Mouse (Mus musculus): ENCODE measurements around the gene Syne1. TPM values are rescaled to one million over a fixed set of nuclear protein-coding genes. Genes with fewer than 3 reads are reported as not detected.

Syne1 gene
- total and polyA plus RNA-seq, 2 experiments from 2014 or later, result 25.9 to 71.2 TPM

DNA sequence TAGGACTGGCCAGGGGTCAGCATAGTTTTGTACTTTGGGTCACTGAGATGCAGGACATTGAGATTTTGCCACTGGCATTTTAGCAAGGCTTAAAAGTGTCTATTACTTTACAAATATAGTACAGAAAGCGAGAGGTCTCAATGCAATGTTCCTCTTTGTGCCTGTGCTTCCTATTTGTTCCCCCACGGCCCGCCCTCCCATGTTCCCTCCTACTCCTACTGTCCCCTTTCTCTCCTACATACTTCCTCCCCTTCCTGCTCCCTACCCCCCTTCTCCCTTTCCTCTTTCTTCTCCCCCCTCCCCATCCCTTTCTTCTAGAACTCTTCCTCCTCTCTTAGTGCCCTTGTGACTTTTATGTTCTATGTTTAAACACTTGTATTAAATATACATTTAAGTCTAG is 494.3 kb downstream of the Syne1 start:
- Histone ChIP-seq H3K27me3 (ENCODE audit: control insufficient read depth, insufficient read depth, low read length) (no peaks in the 10 kb centered on the region), H3K4me3 (ENCODE audit: low read depth, low read length) (no peak overlapping the region), H3K9me3 (replicated peaks; ENCODE audit: control insufficient read depth, low read length) (no peaks in the 10 kb centered on the region), H3K36me3 (replicated peaks; ENCODE audit: control insufficient read depth, insufficient read depth, low read length) (peaks cover 67% of the 10 kb centered on the region), H3K9ac (replicated peaks; ENCODE audit: low read depth, low read length) (no peak overlapping the region), H3K4me1 (ENCODE audit: control insufficient read depth, insufficient read depth) (peaks cover 24% of the 10 kb centered on the region), H3K27ac (ENCODE audit: low read depth) (no peak overlapping the region), H3K4me2 (ENCODE audit: low read depth, low read length) (no peak overlapping the region)
- 76% methylated on average over 3 of the region's 3 CpGs for WGBS
- TF ChIP-seq CTCF (IDR thresholded peaks at IDR 0.05; ENCODE audit: low read depth), result no peak
- TF ChIP-seq EP300 (IDR thresholded peaks at IDR 0.05; ENCODE audit: low read depth), result no peak
- no peak for ATAC-seq (ENCODE audit: insufficient read depth, low read depth)
- DNase-seq (ENCODE audit: low spot score), result no peak

DNA sequence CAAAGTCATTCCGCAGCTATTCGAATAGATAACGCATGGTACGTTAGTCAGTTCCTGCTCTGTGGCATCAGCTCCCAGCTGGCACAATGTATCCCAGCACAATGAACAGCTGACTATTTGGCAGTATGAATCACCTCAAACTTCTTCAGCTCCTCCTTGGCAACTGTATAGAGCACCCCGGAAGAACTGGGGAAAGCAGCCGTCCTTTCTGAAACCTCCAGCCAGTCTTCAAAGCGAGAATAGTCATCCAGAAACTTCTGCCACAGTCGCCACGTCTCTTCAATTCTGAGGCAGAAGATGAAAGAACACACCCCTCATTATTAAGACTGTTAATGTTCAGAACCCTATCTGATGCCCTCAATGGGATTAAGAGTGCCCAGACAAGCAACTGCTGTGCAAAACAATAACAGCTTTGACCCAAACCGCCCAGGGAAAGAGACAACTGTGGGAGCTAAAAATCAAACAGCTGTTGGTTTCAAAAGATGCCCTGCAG is 495.0 kb downstream of the Syne1 start:
- 86% methylated on average over 10 of the region's 10 CpGs for whole genome bisulfite sequencing
- H3K4me1 ChIP-seq (ENCODE audit: control insufficient read depth, insufficient read depth), result peaks cover 24% of the 10 kb centered on the region
- no peak overlapping the region for H3K27ac ChIP-seq (ENCODE audit: low read depth)

DNA sequence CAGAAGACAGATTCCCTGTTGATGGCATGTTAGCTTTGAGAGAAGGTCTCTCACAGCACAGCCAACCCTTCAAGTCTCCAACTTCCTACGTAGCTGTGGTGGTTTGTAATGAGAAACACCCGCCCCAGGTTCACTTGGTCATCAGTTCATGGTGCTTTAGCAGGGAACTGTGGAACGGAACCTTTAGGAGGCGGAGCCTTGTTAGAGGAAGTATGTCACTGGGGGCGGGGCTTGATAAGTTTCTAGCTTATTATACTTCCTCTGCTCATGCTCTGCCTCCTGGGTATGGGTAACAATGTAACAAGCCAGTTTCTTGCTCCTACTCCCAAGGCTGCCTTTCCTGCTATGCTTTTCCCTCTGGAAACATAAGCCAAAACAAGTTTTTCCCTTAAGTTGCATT is 505.6 kb downstream of the Syne1 start:
- H3K27ac ChIP-seq (ENCODE audit: low read depth), result no peak overlapping the region
- ATAC-seq (ENCODE audit: insufficient read depth, low read depth) (no peak), DNase-seq (ENCODE audit: low spot score) (no peak)
- H3K27me3 ChIP-seq (ENCODE audit: control insufficient read depth, insufficient read depth, low read length), result no peaks in the 10 kb centered on the region
- TF ChIP-seq EP300 (IDR thresholded peaks at IDR 0.05; ENCODE audit: low read depth), result no peak
- TF ChIP-seq CTCF (IDR thresholded peaks at IDR 0.05; ENCODE audit: low read depth), result no peak
- H3K9me3 ChIP-seq (replicated peaks; ENCODE audit: control insufficient read depth, low read length), result no peaks in the 10 kb centered on the region
- H3K4me1 ChIP-seq (ENCODE audit: control insufficient read depth, insufficient read depth), result no peaks in the 10 kb centered on the region
- H3K36me3 ChIP-seq (replicated peaks; ENCODE audit: control insufficient read depth, insufficient read depth, low read length), result peaks cover 89% of the 10 kb centered on the region
- H3K9ac ChIP-seq (replicated peaks; ENCODE audit: low read depth, low read length), result no peak overlapping the region
- H3K4me2 ChIP-seq (ENCODE audit: low read depth, low read length), result no peak overlapping the region
- no peak overlapping the region for H3K4me3 ChIP-seq (ENCODE audit: low read depth, low read length)
- 88% methylated on average over 5 of the region's 5 CpGs for WGBS

More for the DNA sequence above, 495.0 kb downstream of the Syne1 start:
- Histone ChIP-seq H3K4me2 (ENCODE audit: low read depth, low read length) (no peak overlapping the region), H3K9me3 (replicated peaks; ENCODE audit: control insufficient read depth, low read length) (no peaks in the 10 kb centered on the region), H3K27me3 (ENCODE audit: control insufficient read depth, insufficient read depth, low read length) (no peaks in the 10 kb centered on the region), H3K36me3 (replicated peaks; ENCODE audit: control insufficient read depth, insufficient read depth, low read length) (peaks cover 71% of the 10 kb centered on the region), H3K4me3 (ENCODE audit: low read depth, low read length) (no peak overlapping the region), H3K9ac (replicated peaks; ENCODE audit: low read depth, low read length) (no peak overlapping the region)
- DNase-seq (ENCODE audit: low spot score), result no peak
- TF ChIP-seq EP300 (IDR thresholded peaks at IDR 0.05; ENCODE audit: low read depth) (no peak), CTCF (IDR thresholded peaks at IDR 0.05; ENCODE audit: low read depth) (no peak)
- no peak for ATAC-seq (ENCODE audit: insufficient read depth, low read depth)

DNA sequence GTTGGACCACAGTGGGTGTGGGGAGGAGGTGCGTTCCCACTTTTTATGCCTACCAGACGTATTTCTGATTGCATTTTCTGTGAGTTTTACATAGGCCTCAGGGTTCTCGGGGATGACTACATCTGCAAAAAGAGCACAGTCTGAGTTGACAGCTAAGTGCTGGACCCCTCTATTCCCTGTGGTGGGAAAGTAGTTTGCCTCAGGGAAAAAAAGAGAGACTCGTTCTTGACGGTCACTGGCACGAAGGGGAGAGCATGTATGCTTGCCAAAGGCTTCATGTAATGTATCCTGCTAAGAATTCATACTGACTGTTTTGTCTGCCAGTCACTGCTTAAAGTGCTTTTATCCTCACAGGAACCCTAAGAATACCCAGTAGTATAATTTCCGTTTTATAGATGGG is 506.1 kb downstream of the Syne1 start:
- no peak overlapping the region for H3K4me3 ChIP-seq (ENCODE audit: low read depth, low read length)
- ATAC-seq (ENCODE audit: insufficient read depth, low read depth) (no peak), DNase-seq (ENCODE audit: low spot score) (no peak)
- H3K4me1 ChIP-seq (ENCODE audit: control insufficient read depth, insufficient read depth), result no peaks in the 10 kb centered on the region
- no peaks in the 10 kb centered on the region for H3K9me3 ChIP-seq (replicated peaks; ENCODE audit: control insufficient read depth, low read length)
- no peak overlapping the region for H3K9ac ChIP-seq (replicated peaks; ENCODE audit: low read depth, low read length)
- no peaks in the 10 kb centered on the region for H3K27me3 ChIP-seq (ENCODE audit: control insufficient read depth, insufficient read depth, low read length)
- WGBS, result 84% methylated on average over 7 of the region's 7 CpGs
- peaks cover 94% of the 10 kb centered on the region for H3K36me3 ChIP-seq (replicated peaks; ENCODE audit: control insufficient read depth, insufficient read depth, low read length)
- H3K4me2 ChIP-seq (ENCODE audit: low read depth, low read length), result no peak overlapping the region
- TF ChIP-seq CTCF (IDR thresholded peaks at IDR 0.05; ENCODE audit: low read depth) (no peak), EP300 (IDR thresholded peaks at IDR 0.05; ENCODE audit: low read depth) (no peak)
- H3K27ac ChIP-seq (ENCODE audit: low read depth), result no peak overlapping the region

DNA sequence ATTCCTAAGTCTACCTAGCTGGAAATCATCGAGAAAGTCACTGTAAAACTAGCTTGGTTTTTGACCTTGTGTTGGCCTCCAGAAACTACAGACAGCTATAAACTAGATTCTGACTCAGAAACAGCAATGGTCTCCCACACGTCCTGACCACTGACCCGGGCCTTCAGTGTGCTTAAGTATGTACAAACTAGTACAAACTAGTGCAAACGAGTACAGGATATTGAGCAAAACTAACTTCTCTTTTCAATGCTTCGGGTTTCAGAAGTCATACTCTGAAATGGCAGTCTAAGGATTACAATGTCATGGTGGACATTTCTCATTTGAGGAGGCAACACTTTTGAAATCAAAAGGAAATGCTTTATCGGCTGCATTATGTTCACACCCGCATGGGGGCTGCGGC is 506.8 kb downstream of the Syne1 start:
- H3K27ac ChIP-seq (ENCODE audit: low read depth), result no peak overlapping the region
- no peaks in the 10 kb centered on the region for H3K4me1 ChIP-seq (ENCODE audit: control insufficient read depth, insufficient read depth)
- no peak for TF ChIP-seq EP300 (IDR thresholded peaks at IDR 0.05; ENCODE audit: low read depth)
- no peak for TF ChIP-seq CTCF (IDR thresholded peaks at IDR 0.05; ENCODE audit: low read depth)
- H3K4me2 ChIP-seq (ENCODE audit: low read depth, low read length), result no peak overlapping the region
- no peak for ATAC-seq (ENCODE audit: insufficient read depth, low read depth)
- H3K36me3 ChIP-seq (replicated peaks; ENCODE audit: control insufficient read depth, insufficient read depth, low read length), result peaks cover 99% of the 10 kb centered on the region
- no peak overlapping the region for H3K4me3 ChIP-seq (ENCODE audit: low read depth, low read length)
- H3K27me3 ChIP-seq (ENCODE audit: control insufficient read depth, insufficient read depth, low read length), result no peaks in the 10 kb centered on the region
- no peak overlapping the region for H3K9ac ChIP-seq (replicated peaks; ENCODE audit: low read depth, low read length)
- H3K9me3 ChIP-seq (replicated peaks; ENCODE audit: control insufficient read depth, low read length), result no peaks in the 10 kb centered on the region
- WGBS, result 88% methylated on average over 8 of the region's 8 CpGs
- DNase-seq (ENCODE audit: low spot score), result no peak

DNA sequence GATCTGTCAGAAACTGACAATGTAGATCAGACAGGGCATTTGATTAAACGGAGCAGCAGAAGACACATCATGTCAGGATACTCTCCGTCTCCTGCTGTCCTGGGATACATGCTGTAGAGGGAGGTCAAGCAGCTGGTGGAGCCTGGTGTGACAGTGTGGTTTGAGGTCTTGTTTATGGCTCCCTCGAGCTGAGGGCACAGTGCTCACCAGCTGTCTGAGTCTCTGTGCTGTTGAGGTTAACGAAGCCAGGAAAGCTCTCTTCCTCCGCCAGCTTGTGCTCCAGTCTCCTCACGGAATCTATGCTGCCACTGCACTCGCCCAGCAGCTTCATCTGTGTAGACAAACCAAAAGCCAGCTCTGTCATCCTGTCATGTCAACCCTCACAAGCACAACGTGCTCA is 510.0 kb downstream of the Syne1 start:
- H3K4me3 ChIP-seq (ENCODE audit: low read depth, low read length), result no peak overlapping the region
- no peak overlapping the region for H3K9ac ChIP-seq (replicated peaks; ENCODE audit: low read depth, low read length)
- H3K27ac ChIP-seq (ENCODE audit: low read depth), result no peak overlapping the region
- ATAC-seq (ENCODE audit: insufficient read depth, low read depth) (no peak), DNase-seq (ENCODE audit: low spot score) (no peak)
- TF ChIP-seq CTCF (IDR thresholded peaks at IDR 0.05; ENCODE audit: low read depth) (no peak), EP300 (IDR thresholded peaks at IDR 0.05; ENCODE audit: low read depth) (no peak)
- 83% methylated on average over 8 of the region's 8 CpGs for WGBS
- H3K4me2 ChIP-seq (ENCODE audit: low read depth, low read length), result no peak overlapping the region
- peaks cover 99% of the 10 kb centered on the region for H3K36me3 ChIP-seq (replicated peaks; ENCODE audit: control insufficient read depth, insufficient read depth, low read length)
- no peaks in the 10 kb centered on the region for H3K27me3 ChIP-seq (ENCODE audit: control insufficient read depth, insufficient read depth, low read length)
- no peaks in the 10 kb centered on the region for H3K9me3 ChIP-seq (replicated peaks; ENCODE audit: control insufficient read depth, low read length)
- no peaks in the 10 kb centered on the region for H3K4me1 ChIP-seq (ENCODE audit: control insufficient read depth, insufficient read depth)

Data from heart, postnatal 0 days (tissue).